Mouse (Mus musculus) liver, embryonic 15.5 days (tissue): Measurements from ENCODE around the gene Msl1. TPM values are rescaled to one million over a fixed set of nuclear protein-coding genes. Genes with fewer than 3 reads are reported as not detected.

Source experiments
- ATAC-seq: fragments of 200-750 bp; cut with Nextera tagmentation; 2 replicates; pipeline ENCODE4 v1.8.0; 2017; ENCODE audit warnings: moderate number of reproducible peaks, mild to moderate bottlenecking, moderate library complexity; ENCODE audit not compliant: insufficient read depth
- H3K27ac ChIP-seq: fragments of 300-500 bp; sonication (generic); replicated peaks from 2 replicates; pipeline ENCODE4 v1.5.1; 2015; ENCODE audit warnings: mild to moderate bottlenecking, inconsistent platforms
- H3K27me3 ChIP-seq: fragments of 300-500 bp; sonication (generic); 2 replicates; pipeline ENCODE4 v1.6.1; 2015; ENCODE audit warnings: mild to moderate bottlenecking, inconsistent platforms
- H3K36me3 ChIP-seq: fragments of 300-500 bp; sonication (generic); replicated peaks from 2 replicates; pipeline ENCODE4 v1.6.1; 2015; ENCODE audit warnings: moderate library complexity, mild to moderate bottlenecking, inconsistent platforms
- H3K4me1 ChIP-seq: fragments of 300-500 bp; sonication (generic); replicated peaks from 2 replicates; pipeline ENCODE4 v1.6.1; 2015; ENCODE audit warnings: inconsistent platforms
- H3K4me2 ChIP-seq: fragments of 300-500 bp; sonication (generic); 2 replicates; pipeline ENCODE4 v1.6.1; 2015; ENCODE audit warnings: moderate library complexity, mild to moderate bottlenecking, inconsistent platforms
- H3K4me3 ChIP-seq: fragments of 300-500 bp; sonication (generic); replicated peaks from 2 replicates; pipeline ENCODE4 v1.5.1; 2015; ENCODE audit warnings: mild to moderate bottlenecking, inconsistent platforms
- H3K9ac ChIP-seq: fragments of 300-500 bp; sonication (generic); 2 replicates; pipeline ENCODE4 v1.6.1; 2015; ENCODE audit warnings: moderate library complexity, mild to moderate bottlenecking, inconsistent platforms
- H3K9me3 ChIP-seq: fragments of 300-500 bp; sonication (generic); replicated peaks from 2 replicates; pipeline ENCODE4 v1.6.1; 2016; ENCODE audit warnings: inconsistent platforms
- WGBS: fragments of 180-500 bp; shearing (Covaris S2); methylation state at CpG from one replicate; pipeline ENCODE4 v1.1.7; 2015; ENCODE audit warnings: mixed read lengths; ENCODE audit not compliant: insufficient replicate concordance; 5-methylcytosine and 5-hydroxymethylcytosine counted together
- polyA plus RNA-seq: library from polyadenylated mRNA; unstranded; fragments of >200 nt; fragmentation: Nextera tagmentation; extraction: Ambion mirVana; gene quantifications from 2 replicates; pipeline ENCODE4 v1.2.1, GENCODE M21; 2015

The Msl1 gene
- polyA plus RNA-seq, 1 experiment from 2014 or later = 5.2 TPM

DNA sequence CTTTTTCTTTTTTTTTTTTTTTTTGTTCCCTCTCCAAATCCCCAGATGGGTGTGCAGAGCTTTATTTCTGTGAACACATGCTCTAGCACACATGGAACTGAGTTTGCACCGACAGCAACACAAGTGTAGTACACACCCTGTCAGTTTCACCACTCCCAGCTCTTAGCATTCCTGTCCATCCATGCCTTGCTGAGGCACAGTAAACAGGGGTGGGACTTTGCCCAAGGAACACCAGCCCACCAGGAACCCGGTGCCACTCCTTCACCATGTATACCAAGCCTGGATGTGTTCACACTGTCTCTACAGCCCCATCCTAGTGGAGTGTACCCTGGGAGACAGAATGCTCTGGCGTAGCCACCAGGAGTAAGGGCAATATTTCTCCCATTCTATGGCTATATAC, 40.4 kb downstream of the Msl1 start:
- Histone ChIP-seq H3K9ac (no peak overlapping the region), H3K4me1 (peaks cover 20% of the 10 kb centered on the region), H3K36me3 (peaks cover 38% of the 10 kb centered on the region), H3K9me3 (no peaks in the 10 kb centered on the region), H3K4me3 (no peak overlapping the region), H3K27ac (no peak overlapping the region), H3K4me2 (no peak overlapping the region), H3K27me3 (peaks cover 50% of the 10 kb centered on the region)
- 55% methylated on average over 3 of the region's 3 CpGs for WGBS
- ATAC-seq = no peak

- Histone ChIP-seq H3K4me1 (peaks cover 20% of the 10 kb centered on the region), H3K4me2 (peak overlapping the region; percentile 98), H3K27ac (no peak overlapping the region), H3K27me3 (peaks cover 53% of the 10 kb centered on the region), H3K36me3 (peaks cover 34% of the 10 kb centered on the region), H3K9ac (peak overlapping the region; percentile 57; the same call in 1 of the 2 replicates), H3K4me3 (peak overlapping the region; percentile 62), H3K9me3 (no peaks in the 10 kb centered on the region)
- peak; percentile 34; the same call in 1 of the 2 replicates for ATAC-seq
- 26% methylated on average over 7 of the region's 7 CpGs for WGBS
Observed at GRCm38 (mm10) chr11:98836128-98836527, 40.8 kb downstream of the Msl1 start.

DNA sequence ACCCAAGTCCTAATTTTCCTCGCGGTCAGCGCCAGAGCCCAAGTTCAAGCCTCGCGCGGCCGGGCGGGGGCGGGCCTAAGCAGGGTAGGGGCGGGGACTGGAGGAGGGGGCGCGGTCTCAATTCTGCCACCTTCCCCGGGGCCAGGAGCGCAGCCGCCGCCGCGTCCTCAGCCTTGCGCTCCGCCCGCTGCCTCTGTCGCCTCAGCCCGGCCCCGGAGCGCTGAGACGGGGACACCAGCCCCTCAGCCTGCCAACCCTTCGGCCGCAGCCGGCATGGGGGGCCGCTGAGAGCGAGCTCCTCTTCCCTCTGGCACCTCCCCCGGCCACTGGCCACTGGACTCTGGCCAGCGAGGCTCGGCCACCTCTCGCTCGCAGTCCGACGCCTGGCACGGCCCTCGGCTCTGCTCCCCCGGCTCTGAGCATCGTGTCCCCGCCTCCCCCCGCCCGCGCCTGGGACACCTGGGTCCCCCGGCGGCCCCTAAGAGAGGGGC, 41.4 kb downstream of the Msl1 start, which contains the start of gene Rapgefl1:
TSS of gene Rapgefl1 (plus strand) at position 135 of the 491 bp plus-strand sequence.
- Histone ChIP-seq H3K36me3 (peaks cover 28% of the 10 kb centered on the region), H3K27ac (no peak within 1 kb of the TSS), H3K27me3 (peaks cover 53% of the 10 kb centered on the region), H3K4me3 (peak within 1 kb of the TSS; percentile 62), H3K9ac (peak within 1 kb of the TSS; percentile 57), H3K4me2 (peak within 1 kb of the TSS; percentile 98), H3K4me1 (peaks cover 20% of the 10 kb centered on the region), H3K9me3 (no peaks in the 10 kb centered on the region)
- WGBS = 2% methylated on average over 47 of the region's 48 CpGs
- ATAC-seq = peak; percentile 88

- ATAC-seq = no peak
- Histone ChIP-seq H3K4me3 (peak overlapping the region; percentile 62), H3K27me3 (peaks cover 55% of the 10 kb centered on the region), H3K9ac (peak overlapping the region; percentile 57), H3K36me3 (peaks cover 22% of the 10 kb centered on the region), H3K9me3 (no peaks in the 10 kb centered on the region), H3K27ac (no peak overlapping the region), H3K4me1 (peaks cover 20% of the 10 kb centered on the region), H3K4me2 (peak overlapping the region; percentile 98)
- 1% methylated on average over 29 of the region's 29 CpGs for WGBS
Observed at GRCm38 (mm10) chr11:98837231-98837704, 42.0 kb downstream of the Msl1 start.

DNA sequence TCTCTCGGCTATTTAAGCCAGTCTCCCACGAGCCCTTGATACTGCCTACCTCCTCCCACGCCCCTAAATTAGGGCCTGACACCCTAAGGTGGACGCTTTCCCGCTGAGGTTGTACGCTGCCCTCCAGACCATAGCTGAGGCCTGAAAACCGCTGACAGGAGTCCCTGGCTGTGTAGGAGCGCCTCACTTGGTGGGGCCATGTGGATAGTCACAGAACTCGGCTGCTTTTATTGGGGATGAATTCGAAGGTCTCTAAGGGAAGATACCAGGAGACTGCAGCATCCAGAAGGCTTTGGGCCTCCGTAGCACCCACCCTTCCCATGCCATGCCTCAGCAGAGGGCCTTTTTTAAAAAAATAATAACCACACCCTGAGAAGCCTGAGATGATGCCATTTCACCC, 42.6 kb downstream of the Msl1 start:
- WGBS = 61% methylated on average over 11 of the region's 11 CpGs
- ATAC-seq = no peak
- Histone ChIP-seq H3K9ac (no peak overlapping the region), H3K4me1 (peaks cover 20% of the 10 kb centered on the region), H3K27me3 (peaks cover 61% of the 10 kb centered on the region), H3K4me3 (no peak overlapping the region), H3K27ac (no peak overlapping the region), H3K36me3 (peaks cover 16% of the 10 kb centered on the region), H3K9me3 (no peaks in the 10 kb centered on the region), H3K4me2 (no peak overlapping the region)

DNA sequence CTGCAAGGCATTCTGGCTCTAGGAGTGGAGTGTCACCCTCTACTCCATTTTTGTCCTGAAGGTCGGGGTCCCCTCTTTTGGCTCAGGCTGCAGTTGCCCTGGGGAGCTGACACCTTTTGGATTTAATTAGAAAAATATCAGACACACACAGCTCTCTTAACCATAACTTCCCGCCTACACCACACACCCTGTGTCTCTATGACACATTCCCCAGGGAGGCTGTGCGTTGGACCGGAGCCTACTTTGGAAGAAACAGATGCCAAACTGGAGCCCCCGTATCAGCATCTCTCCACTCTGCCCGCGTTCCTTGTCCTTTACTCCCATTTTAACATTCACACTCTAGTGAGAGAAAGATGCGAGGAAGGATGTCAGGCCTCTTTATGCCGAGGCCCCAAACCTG, 43.2 kb downstream of the Msl1 start:
- Histone ChIP-seq H3K27ac (no peak overlapping the region), H3K4me1 (peaks cover 20% of the 10 kb centered on the region), H3K9ac (no peak overlapping the region), H3K27me3 (peaks cover 64% of the 10 kb centered on the region), H3K9me3 (no peaks in the 10 kb centered on the region), H3K36me3 (peaks cover 10% of the 10 kb centered on the region), H3K4me2 (no peak overlapping the region), H3K4me3 (no peak overlapping the region)
- WGBS = 72% methylated on average over 9 of the region's 9 CpGs
- ATAC-seq = no peak

GRCm38 (mm10) chr11:98839402-98839801, 44.1 kb downstream of the Msl1 start:
- H3K4me2 ChIP-seq = no peak overlapping the region

DNA sequence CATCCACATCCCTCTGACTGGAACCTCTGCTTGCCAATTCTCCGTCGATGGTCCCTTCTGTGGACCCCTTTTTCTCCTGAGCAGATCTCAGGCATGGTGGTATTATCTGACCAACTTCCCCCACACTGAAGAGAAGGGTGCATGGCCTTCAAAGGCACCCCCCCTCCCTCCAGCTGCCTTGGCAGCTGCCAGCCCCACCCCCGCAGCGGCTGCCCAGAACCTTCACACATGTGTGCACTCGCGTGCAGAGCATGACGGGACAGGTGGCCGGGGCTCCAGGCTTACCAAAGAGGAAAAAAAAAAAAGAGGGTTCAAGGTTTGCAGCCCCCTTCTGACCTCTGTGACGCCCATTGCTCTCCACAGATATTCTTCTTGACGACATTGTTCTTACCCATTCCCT, 44.6 kb downstream of the Msl1 start:
- peaks cover 70% of the 10 kb centered on the region for H3K27me3 ChIP-seq

More at GRCm38 (mm10) chr11:98839402-98839801, 44.1 kb downstream of the Msl1 start:
- H3K27me3 ChIP-seq = peaks cover 66% of the 10 kb centered on the region
- H3K9me3 ChIP-seq = no peaks in the 10 kb centered on the region
- H3K27ac ChIP-seq = no peak overlapping the region
- H3K4me1 ChIP-seq = peaks cover 20% of the 10 kb centered on the region
- no peak for ATAC-seq
- 46% methylated on average over 6 of the region's 6 CpGs for WGBS
- no peak overlapping the region for H3K9ac ChIP-seq
- H3K4me3 ChIP-seq = no peak overlapping the region
- peaks cover 1% of the 10 kb centered on the region for H3K36me3 ChIP-seq

GRCm38 (mm10) chr11:98846016-98846415, 50.7 kb downstream of the Msl1 start:
- Histone ChIP-seq H3K36me3 (no peaks in the 10 kb centered on the region), H3K4me2 (no peak overlapping the region), H3K9ac (no peak overlapping the region), H3K27ac (no peak overlapping the region), H3K9me3 (no peaks in the 10 kb centered on the region), H3K27me3 (peaks cover 54% of the 10 kb centered on the region), H3K4me3 (no peak overlapping the region), H3K4me1 (peaks cover 7% of the 10 kb centered on the region; the same call in 1 of the 2 replicates)
- WGBS = 66% methylated on average over 13 of the region's 13 CpGs
- no peak for ATAC-seq

More for the DNA sequence above, 44.6 kb downstream of the Msl1 start:
- ATAC-seq = no peak
- Histone ChIP-seq H3K36me3 (no peaks in the 10 kb centered on the region), H3K9ac (no peak overlapping the region), H3K4me2 (no peak overlapping the region), H3K9me3 (no peaks in the 10 kb centered on the region), H3K27ac (no peak overlapping the region), H3K4me3 (no peak overlapping the region), H3K4me1 (peaks cover 20% of the 10 kb centered on the region)
- WGBS = 58% methylated on average over 10 of the region's 10 CpGs

DNA sequence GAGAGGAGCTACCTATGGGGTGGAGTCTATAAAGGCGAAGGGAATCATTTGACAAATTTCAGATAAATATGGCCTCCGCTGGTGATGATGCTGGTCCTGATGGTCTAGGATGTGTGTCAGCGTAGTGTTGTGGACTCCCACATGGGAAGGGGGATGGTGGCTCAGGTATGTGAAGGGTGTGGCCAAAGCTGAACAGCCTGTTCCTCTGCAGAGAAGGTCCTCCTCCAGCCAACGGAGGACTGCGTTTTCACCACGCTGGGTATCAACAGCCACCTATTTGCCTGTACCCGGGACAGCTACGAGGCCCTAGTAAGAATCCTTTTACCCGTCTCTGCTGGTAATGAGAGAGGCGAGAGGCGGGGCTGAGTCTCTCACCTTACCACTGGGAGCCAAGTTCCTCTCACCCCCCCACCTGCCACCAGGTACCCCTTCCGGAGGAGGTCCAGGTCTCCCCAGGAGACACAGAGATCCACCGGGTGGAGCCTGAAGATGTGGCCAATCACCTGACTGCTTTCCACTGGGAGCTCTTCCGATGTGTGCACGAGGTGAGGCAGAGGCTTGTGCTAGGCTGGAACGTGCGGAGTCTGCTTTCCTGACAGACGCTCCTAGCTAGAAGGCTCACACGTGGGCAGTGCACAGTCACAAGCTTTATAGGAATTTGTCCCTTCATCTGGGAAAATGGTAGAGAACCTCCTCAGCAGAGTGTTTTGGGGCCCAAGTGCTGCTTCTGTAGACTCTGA, 51.7 kb downstream of the Msl1 start:
- H3K4me3 ChIP-seq = no peak overlapping the region
- no peak overlapping the region for H3K9ac ChIP-seq
- H3K4me2 ChIP-seq = no peak overlapping the region
- no peak overlapping the region for H3K27ac ChIP-seq
- H3K9me3 ChIP-seq = no peaks in the 10 kb centered on the region
- peaks cover 7% of the 10 kb centered on the region; the same call in 1 of the 2 replicates for H3K4me1 ChIP-seq
- WGBS = 59% methylated on average over 19 of the region's 19 CpGs
- H3K27me3 ChIP-seq = peaks cover 55% of the 10 kb centered on the region
- no peak for ATAC-seq
- no peaks in the 10 kb centered on the region for H3K36me3 ChIP-seq

GRCm38 (mm10) chr11:98849196-98849894, 54.0 kb downstream of the Msl1 start:
- WGBS = 37% methylated on average over 19 of the region's 19 CpGs
- no peak overlapping the region for H3K9ac ChIP-seq
- H3K4me1 ChIP-seq = peaks cover 17% of the 10 kb centered on the region

More at GRCm38 (mm10) chr11:98849196-98849894, 54.0 kb downstream of the Msl1 start:
- ATAC-seq = no peak
- Histone ChIP-seq H3K27me3 (peaks cover 42% of the 10 kb centered on the region), H3K4me3 (no peak overlapping the region), H3K9me3 (no peaks in the 10 kb centered on the region), H3K27ac (no peak overlapping the region), H3K4me2 (peak overlapping the region; percentile 27), H3K36me3 (no peaks in the 10 kb centered on the region)
